Mouse (Mus musculus) T-helper 1 cell (primary cell): ENCODE results near the gene Meis2.

Experiments used
- in situ Hi-C: fragments of 300-600 bp; cut with MboI, MseI; formaldehyde crosslinking; loops from one replicate; pipeline ENCODE4 v1.15.1; 2025; ENCODE audit warnings: high pct_unique_total_duplicates

The Meis2 gene

GRCm38 (mm10) chr2:115912948-115913529 is 152.6 kb downstream of the Meis2 start:
- in situ Hi-C loops, result no loop called here

- in situ Hi-C loops, result no loop called here
These were observed 153.6 kb downstream of the Meis2 start for GRCm38 (mm10) chr2:115911913-115912642.

GRCm38 (mm10) chr2:115910217-115910616 is 155.4 kb downstream of the Meis2 start:
- in situ Hi-C loops, result no loop called here

GRCm38 (mm10) chr2:115901007-115901406 is 164.6 kb downstream of the Meis2 start:
- in situ Hi-C loops, result no loop called here

- in situ Hi-C loops, result no loop called here
These were observed 168.1 kb downstream of the Meis2 start for GRCm38 (mm10) chr2:115897559-115897958.

GRCm38 (mm10) chr2:115897001-115897400 is 168.6 kb downstream of the Meis2 start:
- in situ Hi-C loops, result no loop called here

GRCm38 (mm10) chr2:115895717-115896116 is 169.9 kb downstream of the Meis2 start:
- in situ Hi-C loops, result no loop called here

GRCm38 (mm10) chr2:115895256-115895655 is 170.4 kb downstream of the Meis2 start:
- in situ Hi-C loops, result no loop called here

GRCm38 (mm10) chr2:115893113-115893512 is 172.5 kb downstream of the Meis2 start:
- in situ Hi-C loops, result no loop called here

- in situ Hi-C loops, result no loop called here
These were observed 174.9 kb downstream of the Meis2 start for GRCm38 (mm10) chr2:115890715-115891114.

- in situ Hi-C loops, result no loop called here
These were observed 175.6 kb downstream of the Meis2 start for GRCm38 (mm10) chr2:115890030-115890429.

- in situ Hi-C loops, result no loop called here
These were observed 176.4 kb downstream of the Meis2 start for GRCm38 (mm10) chr2:115889212-115889611.

- in situ Hi-C loops, result no loop called here
These were observed 177.1 kb downstream of the Meis2 start for GRCm38 (mm10) chr2:115888336-115889077.

- in situ Hi-C loops, result no loop called here
These were observed 178.0 kb downstream of the Meis2 start for GRCm38 (mm10) chr2:115887631-115888030.

GRCm38 (mm10) chr2:115884184-115884583 is 181.5 kb downstream of the Meis2 start:
- in situ Hi-C loops, result no loop called here

- in situ Hi-C loops, result no loop called here
These were observed 182.1 kb downstream of the Meis2 start for GRCm38 (mm10) chr2:115883520-115883919.

- in situ Hi-C loops, result no loop called here
These were observed 189.7 kb downstream of the Meis2 start for GRCm38 (mm10) chr2:115875802-115876531.

GRCm38 (mm10) chr2:115872851-115873250 is 192.8 kb downstream of the Meis2 start:
- in situ Hi-C loops, result loop anchor here (25.0 kb wide), 1 partner anchor 1461 kb away; no protein-coding TSS in a partner anchor

- in situ Hi-C loops, result loop anchor here (25.0 kb wide), 1 partner anchor 1458 kb away; no protein-coding TSS in a partner anchor
These were observed 195.7 kb downstream of the Meis2 start for GRCm38 (mm10) chr2:115869966-115870365.

- in situ Hi-C loops, result loop anchor here (25.0 kb wide), 1 partner anchor 1448 kb away; no protein-coding TSS in a partner anchor
These were observed 204.9 kb downstream of the Meis2 start for GRCm38 (mm10) chr2:115860600-115861347.

- in situ Hi-C loops, result loop anchor here (25.0 kb wide), 1 partner anchor 1448 kb away; no protein-coding TSS in a partner anchor
These were observed 205.5 kb downstream of the Meis2 start for GRCm38 (mm10) chr2:115860141-115860480.
